Mouse (Mus musculus) ZHBTc4 (cell line): ENCODE measurements around the gene Msmp.
A peak's percentile ranks its signal among the peaks of the same experiment; 100 is the strongest.

Experiments used
- DNase-seq: peaks from one replicate; pipeline ENCODE4 v3.0.0-alpha.2; 2011; ENCODE audit warnings: low read depth, low spot score

Gene Msmp

DNA sequence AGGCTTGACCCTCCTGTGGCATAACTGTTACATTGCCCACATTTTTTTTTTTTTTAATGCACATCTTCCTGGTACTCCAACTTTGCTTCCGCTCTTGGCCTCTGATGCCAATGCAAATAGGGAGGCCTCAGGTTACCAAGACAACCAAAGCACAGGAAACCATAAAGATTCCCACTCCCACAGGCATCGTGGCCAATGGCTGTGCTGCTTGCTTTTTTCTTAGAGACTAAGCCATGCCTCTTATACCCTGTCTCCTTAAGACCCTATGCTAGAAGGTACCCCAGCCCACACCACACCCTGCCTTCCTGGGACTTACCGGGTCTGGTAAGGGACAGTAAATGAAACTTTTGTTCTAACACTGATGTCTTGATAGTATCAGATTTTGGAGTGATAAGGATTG lies 9.2 kb upstream of the Msmp start:
- no peak for DNase-seq

DNA sequence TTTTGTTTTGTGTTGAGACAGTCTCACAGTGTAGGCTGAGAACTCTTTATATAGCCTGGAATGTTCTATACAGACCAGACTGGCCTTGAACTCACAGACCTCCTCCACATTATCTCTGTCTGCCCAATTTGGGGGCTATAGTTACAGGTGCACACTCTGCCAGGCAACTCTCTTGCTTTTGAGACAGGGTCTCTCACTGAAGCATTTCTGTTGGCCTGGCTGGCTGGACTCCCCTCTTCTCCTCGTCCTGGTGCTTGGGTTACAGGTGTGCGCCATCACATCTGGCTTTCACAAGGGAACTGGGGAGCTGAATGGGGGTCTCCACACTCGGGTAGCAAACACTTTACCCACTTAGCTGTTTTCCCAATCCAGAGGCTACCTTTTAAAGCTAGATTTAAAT lies 7.7 kb upstream of the Msmp start:
- DNase-seq: no peak

DNA sequence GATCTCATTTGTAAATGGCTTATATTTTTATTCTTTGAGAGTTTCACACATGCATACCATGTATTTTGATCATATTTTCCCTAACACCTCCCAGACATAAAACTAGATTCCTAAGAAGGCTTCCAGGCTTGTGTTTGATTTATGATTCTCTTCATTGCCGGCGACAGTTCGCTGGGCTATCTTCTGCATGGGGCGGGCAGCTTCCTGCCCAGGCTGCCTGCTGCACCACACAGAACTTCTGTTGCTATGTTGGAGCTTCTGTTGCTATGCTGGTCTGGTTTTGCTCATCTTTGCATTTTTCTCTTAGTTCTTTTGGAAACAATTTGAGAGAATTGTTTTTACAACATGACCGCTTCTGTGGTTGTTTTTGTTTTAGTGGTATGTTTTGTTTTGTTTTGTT lies 7.2 kb upstream of the Msmp start:
- no peak for DNase-seq

DNA sequence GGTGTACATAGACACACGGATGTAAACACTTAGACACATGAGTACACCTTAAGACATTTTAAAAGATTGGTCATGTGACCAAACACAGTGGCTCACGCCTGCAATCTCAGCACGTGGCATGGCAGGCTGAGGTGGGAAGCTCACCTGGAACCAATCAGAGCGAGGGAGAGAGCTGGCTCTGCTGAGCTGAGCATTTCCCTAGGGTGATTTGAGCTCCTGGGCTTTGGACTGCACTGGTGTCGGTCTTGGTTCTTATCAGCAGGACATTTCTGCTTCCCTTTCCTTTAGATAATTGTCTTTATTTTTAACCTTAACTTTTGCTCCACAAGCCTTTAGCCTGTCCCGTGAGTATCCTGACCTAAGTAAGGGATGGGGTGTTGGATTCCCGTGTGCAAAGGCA lies 3.4 kb upstream of the Msmp start:
- DNase-seq: no peak

DNA sequence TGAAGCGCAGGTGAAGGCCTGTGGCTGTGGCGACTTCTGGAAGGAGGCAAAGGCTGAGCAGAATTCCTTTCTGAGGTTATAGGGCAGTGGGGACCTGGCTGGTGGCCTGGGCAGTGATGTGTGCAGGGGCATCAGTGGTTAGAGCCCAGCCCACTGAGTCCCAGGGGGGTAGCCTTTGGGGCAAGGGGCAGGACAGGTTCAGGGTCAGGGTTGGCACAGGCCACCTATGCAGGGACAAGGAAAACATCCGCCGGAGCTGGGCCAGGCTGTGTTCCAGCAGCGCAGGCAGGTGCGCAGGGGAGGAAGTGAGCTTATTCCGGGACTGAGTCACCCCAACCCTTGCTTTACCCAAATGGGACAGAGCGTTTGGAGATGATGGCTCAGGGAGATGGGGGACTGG lies 2.1 kb upstream of the Msmp start:
- DNase-seq: no peak

- no peak for DNase-seq
Measured at GRCm38 (mm10) chr4:43585682-43586081, 1.4 kb upstream of the Msmp start.

- no peak for DNase-seq
Measured at GRCm38 (mm10) chr4:43583421-43583820, 873 bp downstream of the Msmp start.

DNA sequence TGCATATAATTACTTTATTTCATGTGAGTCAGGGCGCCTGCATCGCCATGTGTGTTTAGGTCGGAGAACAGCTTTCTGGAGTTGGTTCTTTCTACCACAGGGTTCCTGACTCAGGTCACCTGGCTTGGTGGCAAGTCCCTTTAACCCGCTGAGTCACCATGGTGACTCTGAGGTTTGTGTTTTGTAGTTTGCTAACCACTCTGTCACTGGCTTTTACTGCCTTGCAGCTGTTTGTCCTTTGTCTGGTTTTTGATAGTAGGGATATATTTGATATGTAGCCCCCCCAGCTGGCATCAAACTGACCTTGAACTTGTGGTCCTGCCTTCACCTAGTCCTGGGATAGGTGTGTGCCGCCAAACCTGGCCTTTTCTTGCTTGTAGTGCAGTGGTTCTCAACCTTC lies 2.1 kb downstream of the Msmp start:
- DNase-seq: no peak

GRCm38 (mm10) chr4:43581381-43581780 lies 2.9 kb downstream of the Msmp start:
- DNase-seq: no peak

DNA sequence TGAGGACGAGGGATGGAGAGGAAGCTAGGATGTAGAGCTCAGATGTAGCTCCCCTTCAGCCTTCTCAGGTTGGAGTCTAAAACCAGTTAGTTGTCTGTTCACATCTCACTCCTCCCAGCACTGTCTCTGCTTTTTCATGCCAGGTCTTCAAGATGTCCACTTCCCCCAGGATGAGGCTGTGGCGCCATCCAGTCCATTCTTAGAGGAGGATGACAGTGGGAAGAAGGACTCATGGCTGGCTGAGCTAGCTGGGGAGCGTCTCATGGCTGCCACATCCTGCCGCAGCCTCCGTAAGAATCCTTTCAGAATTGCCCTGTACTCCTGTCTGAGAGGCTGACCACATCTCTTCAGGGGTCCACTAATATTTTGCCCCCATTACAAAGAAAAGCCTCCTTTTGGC lies 3.6 kb downstream of the Msmp start:
- no peak for DNase-seq

GRCm38 (mm10) chr4:43579731-43580130 lies 4.6 kb downstream of the Msmp start:
- no peak for DNase-seq

DNA sequence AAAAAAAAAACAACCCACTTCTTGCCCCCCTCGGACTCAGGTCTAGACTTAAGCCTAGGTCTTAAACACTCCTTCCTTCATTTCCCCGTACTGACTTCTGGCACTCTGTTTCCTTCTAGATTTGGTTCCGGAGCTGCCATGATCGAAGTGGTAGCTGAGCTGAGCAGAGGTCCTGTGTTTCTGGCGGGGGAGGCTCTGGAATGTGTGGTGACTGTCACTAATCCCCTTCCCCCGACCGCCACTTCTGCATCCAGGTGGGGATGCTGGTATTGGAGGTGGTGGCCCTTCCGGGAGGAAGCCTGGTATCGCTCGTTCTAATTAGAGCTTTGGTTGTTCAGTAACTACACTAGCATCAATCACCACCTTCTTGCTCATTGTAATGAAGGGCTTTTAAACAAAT lies 5.0 kb downstream of the Msmp start:
- DNase-seq: no peak

GRCm38 (mm10) chr4:43578376-43579204 lies 5.7 kb downstream of the Msmp start, which contains the start of the genes Rgp1 and Gba2:
TSS of gene Rgp1 (plus strand) at chr4:43578715.
TSS of gene Gba2 (minus strand) at chr4:43578873.
- DNase-seq: peak; percentile 96

DNA sequence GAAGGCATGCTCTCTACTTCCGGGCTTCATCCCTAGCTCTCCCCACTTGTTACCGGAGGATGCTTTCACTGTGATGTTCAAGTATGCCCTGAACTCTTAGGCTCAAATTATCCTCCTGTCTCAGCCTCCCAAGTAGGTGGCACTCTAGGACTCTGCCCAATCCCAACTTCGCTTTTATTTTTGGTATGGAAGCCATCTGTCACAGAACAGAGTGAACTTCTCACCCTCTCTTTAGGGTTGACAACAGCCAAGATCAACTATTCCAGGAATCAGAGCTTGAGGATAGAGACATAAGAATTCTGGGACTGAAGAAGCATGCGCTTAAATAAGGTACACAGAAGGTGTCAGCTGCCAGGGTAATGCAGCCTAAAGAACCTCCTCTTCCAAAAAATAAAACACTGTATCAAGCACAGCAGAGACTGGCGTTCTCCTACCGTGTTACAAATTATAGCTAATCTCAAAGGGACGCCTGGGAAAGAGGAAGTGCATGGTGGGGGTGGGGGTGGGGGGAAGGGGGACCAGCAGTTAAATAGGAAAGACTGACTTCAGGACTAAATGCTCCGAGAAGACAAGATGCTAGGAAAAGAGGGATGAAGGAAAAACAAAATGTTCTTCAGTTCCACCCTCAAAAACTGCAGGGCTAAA lies 6.9 kb downstream of the Msmp start:
- DNase-seq: no peak

DNA sequence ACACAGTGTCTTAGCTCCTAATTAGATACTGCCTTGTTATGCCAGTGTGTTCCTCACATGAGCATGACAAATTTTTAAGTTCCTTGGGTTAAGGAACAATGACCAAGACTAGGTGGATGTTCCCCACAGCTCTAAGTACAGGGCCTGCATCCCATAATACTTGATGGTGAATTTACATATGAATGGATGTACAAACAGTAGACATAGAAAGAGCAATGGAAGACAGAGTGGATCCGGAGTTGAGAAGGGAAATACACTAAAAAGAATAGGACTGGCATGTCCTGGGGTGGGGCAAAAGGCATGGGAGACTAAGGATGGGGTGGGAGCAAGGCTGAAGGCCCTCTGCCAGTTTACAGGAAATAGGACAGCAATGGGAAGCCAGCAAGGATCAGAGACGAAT lies 8.9 kb downstream of the Msmp start:
- DNase-seq: peak; percentile 69

DNA sequence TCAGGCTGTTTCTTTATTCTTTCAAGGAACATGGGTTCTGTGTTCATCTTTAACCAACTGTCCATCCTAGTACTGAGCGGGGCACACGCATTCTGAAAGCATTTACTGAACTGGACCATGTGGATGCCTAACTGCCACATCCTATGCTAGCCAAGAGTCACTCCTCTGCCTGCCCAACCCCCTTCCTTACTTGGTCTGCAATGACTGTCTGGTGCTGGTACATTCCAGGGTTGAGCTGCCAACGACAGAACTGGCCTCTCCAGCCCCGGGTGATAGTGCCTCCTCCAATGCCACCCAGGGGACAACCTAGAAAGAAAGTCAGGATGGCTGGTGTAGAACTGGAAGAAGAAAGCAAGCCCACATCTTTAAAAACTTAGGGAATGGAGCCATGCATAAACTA lies 10.7 kb downstream of the Msmp start:
- no peak for DNase-seq

DNA sequence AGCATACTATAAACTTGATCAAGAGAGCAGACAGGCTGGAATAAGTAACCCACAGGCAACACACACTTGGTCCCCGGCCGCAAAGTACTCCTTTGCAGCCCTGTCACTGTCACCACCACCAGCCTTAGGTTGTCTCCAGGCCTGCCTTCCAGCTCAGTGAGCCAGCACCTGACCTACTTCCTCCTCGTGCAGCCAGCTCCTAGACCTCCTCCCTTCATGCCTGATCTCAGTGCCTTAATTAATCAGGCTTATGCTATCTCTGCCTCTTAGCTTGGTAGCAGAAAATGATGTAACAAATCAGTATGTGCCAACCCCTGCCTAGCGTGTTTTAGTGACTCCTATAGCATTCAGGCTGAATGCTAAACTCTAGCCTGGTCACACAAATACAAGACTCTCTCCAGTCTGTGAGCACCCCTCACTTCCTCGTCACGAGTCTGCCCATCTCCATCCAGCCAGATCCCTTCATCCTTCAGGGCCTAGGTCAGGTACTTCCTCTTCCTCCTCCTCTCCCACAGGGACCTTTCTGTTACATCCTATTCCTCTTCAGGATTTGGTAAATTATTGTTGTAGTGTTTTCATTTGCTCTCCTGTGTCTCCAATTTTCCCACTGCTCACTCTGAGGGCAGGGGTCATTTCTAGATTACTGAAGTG lies 12.8 kb downstream of the Msmp start:
- DNase-seq: no peak

DNA sequence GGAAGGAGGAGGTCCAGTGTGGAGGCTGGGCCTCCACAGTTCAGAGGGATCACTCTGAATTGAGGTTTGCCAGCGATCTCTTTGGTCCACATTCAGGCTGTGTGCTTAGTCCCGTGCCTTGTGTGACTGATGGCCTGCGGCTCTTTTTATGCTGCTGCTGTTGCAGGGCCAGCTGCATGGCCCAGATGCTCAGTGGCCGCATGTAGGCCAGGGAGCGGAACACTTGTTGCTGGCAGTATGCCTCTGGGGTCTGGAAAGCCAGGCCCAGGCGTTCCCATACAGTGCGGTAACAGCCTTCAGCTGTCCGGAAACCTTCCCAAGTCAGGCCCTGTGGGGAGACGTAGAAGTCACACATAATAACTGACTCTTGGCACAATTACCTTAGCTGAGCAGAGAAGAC lies 17.2 kb downstream of the Msmp start:
- no peak for DNase-seq

DNA sequence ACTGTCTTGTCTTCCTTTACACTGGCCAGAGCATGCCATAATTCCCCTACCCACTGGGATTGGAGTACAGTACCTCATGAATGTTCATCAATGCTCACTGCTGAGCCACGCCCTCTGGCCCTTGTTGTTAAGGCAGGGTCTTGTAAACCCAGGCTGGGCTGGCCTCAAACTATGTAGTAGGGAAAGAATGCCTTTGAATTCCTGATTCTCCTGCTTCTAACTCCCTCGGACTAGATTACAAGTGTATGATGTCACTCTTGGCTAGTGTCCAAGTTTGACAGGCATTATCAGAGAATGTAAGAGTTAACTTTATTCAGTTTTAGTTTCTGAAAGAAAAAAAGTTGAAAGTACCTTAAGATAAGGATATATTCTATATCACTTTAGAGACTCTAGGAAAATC lies 20.1 kb downstream of the Msmp start:
- peak; percentile 85 for DNase-seq

DNA sequence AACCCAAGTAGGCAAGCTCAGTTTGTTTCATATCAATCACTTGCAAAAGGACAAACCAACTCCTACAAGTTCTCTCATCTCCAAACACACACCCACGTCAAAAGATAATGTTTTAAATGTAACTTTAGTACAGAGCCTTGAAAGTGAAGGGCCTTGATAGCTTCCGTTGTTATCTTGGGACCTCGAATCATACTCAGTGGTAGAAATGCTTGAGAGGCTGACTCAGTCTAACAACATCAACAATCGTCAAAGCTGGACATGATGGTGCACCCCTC lies 20.8 kb downstream of the Msmp start:
- no peak for DNase-seq

- peak; percentile 62 for DNase-seq
Measured at GRCm38 (mm10) chr4:43562769-43563600, 21.3 kb downstream of the Msmp start.
